Mouse (Mus musculus) embryonic facial prominence, embryonic 15.5 days (tissue): ENCODE measurements around the gene Chst7. TPM values are rescaled to one million over a fixed set of nuclear protein-coding genes. Genes with fewer than 3 reads are reported as not detected.
A peak's percentile ranks its signal among the peaks of the same experiment; 100 is the strongest.

ENCODE experiments used
- ATAC-seq: fragments of 200-750 bp; cut with Nextera tagmentation; 2 replicates; pipeline ENCODE4 v1.8.0; 2017; ENCODE audit warnings: low read depth, moderate TSS enrichment; ENCODE audit not compliant: insufficient number of reproducible peaks, low FRiP score, low TSS enrichment
- H3K27ac ChIP-seq: fragments of 300-500 bp; sonication (generic); replicated peaks from 2 replicates; pipeline ENCODE4 v1.5.1; 2015; ENCODE audit warnings: mild to moderate bottlenecking, inconsistent platforms
- H3K27me3 ChIP-seq: fragments of 300-500 bp; sonication (generic); 2 replicates; pipeline ENCODE4 v1.6.1; 2015; ENCODE audit warnings: inconsistent platforms
- H3K36me3 ChIP-seq: fragments of 300-500 bp; sonication (generic); 2 replicates; pipeline ENCODE4 v1.6.1; 2015; ENCODE audit warnings: mild to moderate bottlenecking, inconsistent platforms
- H3K4me1 ChIP-seq: fragments of 300-500 bp; sonication (generic); 2 replicates; pipeline ENCODE4 v1.6.1; 2015; ENCODE audit warnings: inconsistent platforms
- H3K4me2 ChIP-seq: fragments of 300-500 bp; sonication (generic); replicated peaks from 2 replicates; pipeline ENCODE4 v1.6.1; 2015; ENCODE audit warnings: mild to moderate bottlenecking, inconsistent platforms
- H3K4me3 ChIP-seq: fragments of 300-500 bp; sonication (generic); replicated peaks from 2 replicates; pipeline ENCODE4 v1.5.1; 2015; ENCODE audit warnings: mild to moderate bottlenecking, inconsistent platforms
- H3K9ac ChIP-seq: fragments of 300-500 bp; sonication (generic); 2 replicates; pipeline ENCODE4 v1.6.1; 2015; ENCODE audit warnings: inconsistent platforms
- H3K9me3 ChIP-seq: fragments of 300-500 bp; sonication (generic); replicated peaks from 2 replicates; pipeline ENCODE4 v1.6.1; 2016; ENCODE audit warnings: inconsistent platforms
- WGBS: fragments of 180-500 bp; shearing (Covaris S2); methylation state at CpG from one replicate; pipeline ENCODE4 v1.1.7; 2015; 5-methylcytosine and 5-hydroxymethylcytosine counted together
- polyA plus RNA-seq: library from polyadenylated mRNA; unstranded; fragments of >200 nt; fragmentation: Nextera tagmentation; extraction: Ambion mirVana; gene quantifications from 2 replicates; pipeline ENCODE4 v1.2.1, GENCODE M21; 2015

Chst7 gene
- polyA plus RNA-seq = 4.6 and 4.8 TPM in 2 replicates

GRCm38 (mm10) chrX:20059381-20059971 lies at the start of gene Chst7:
Chst7 (plus strand) TSS chrX:20059560.
- Histone ChIP-seq H3K4me3 (peak within 1 kb of the TSS; percentile 45), H3K36me3 (no peaks in the 10 kb centered on the region), H3K4me2 (peak within 1 kb of the TSS; percentile 73), H3K27me3 (peaks cover 9% of the 10 kb centered on the region), H3K9me3 (no peaks in the 10 kb centered on the region), H3K4me1 (no peaks in the 10 kb centered on the region), H3K27ac (no peak within 1 kb of the TSS), H3K9ac (no peak within 1 kb of the TSS)
- peak; percentile 86 for ATAC-seq
- WGBS = 23% methylated on average over 36 of the region's 40 CpGs

- 88% methylated on average over 2 of the region's 2 CpGs for whole genome bisulfite sequencing
These were observed 47.1 kb upstream of the Chst7 start for GRCm38 (mm10) chrX:20012211-20012610.

GRCm38 (mm10) chrX:20020942-20021341 lies 38.4 kb upstream of the Chst7 start:
- Histone ChIP-seq H3K4me3 (no peak overlapping the region), H3K27me3 (no peaks in the 10 kb centered on the region), H3K4me2 (no peak overlapping the region), H3K4me1 (no peaks in the 10 kb centered on the region), H3K9me3 (no peaks in the 10 kb centered on the region), H3K36me3 (no peaks in the 10 kb centered on the region), H3K9ac (no peak overlapping the region), H3K27ac (no peak overlapping the region)
- 41% methylated on average over 2 of the region's 2 CpGs for WGBS
- ATAC-seq = no peak

More at GRCm38 (mm10) chrX:20012211-20012610, 47.1 kb upstream of the Chst7 start:
- Histone ChIP-seq H3K9me3 (no peaks in the 10 kb centered on the region), H3K4me2 (no peak overlapping the region), H3K4me1 (no peaks in the 10 kb centered on the region), H3K9ac (no peak overlapping the region), H3K4me3 (no peak overlapping the region), H3K27me3 (no peaks in the 10 kb centered on the region), H3K27ac (no peak overlapping the region), H3K36me3 (no peaks in the 10 kb centered on the region)
- no peak for ATAC-seq

- ATAC-seq = no peak
- whole genome bisulfite sequencing = 18% methylated on average over 65 of the region's 65 CpGs
These were observed 872 bp downstream of the Chst7 start for GRCm38 (mm10) chrX:20060096-20060768.

GRCm38 (mm10) chrX:20060769-20061315 lies 1.5 kb downstream of the Chst7 start:
- Histone ChIP-seq H3K27ac (no peak overlapping the region), H3K9ac (no peak overlapping the region), H3K4me3 (peak overlapping the region; percentile 45), H3K9me3 (no peaks in the 10 kb centered on the region), H3K27me3 (peaks cover 9% of the 10 kb centered on the region), H3K36me3 (no peaks in the 10 kb centered on the region), H3K4me2 (peak overlapping the region; percentile 73), H3K4me1 (no peaks in the 10 kb centered on the region)
- ATAC-seq = no peak
- WGBS = 19% methylated on average over 47 of the region's 47 CpGs

More at GRCm38 (mm10) chrX:20060096-20060768, 872 bp downstream of the Chst7 start:
- Histone ChIP-seq H3K27ac (no peak overlapping the region), H3K4me3 (peak overlapping the region; percentile 45), H3K4me2 (peak overlapping the region; percentile 73), H3K4me1 (no peaks in the 10 kb centered on the region), H3K36me3 (no peaks in the 10 kb centered on the region), H3K9ac (no peak overlapping the region), H3K9me3 (no peaks in the 10 kb centered on the region), H3K27me3 (peaks cover 9% of the 10 kb centered on the region)

GRCm38 (mm10) chrX:20061764-20062480 lies 2.6 kb downstream of the Chst7 start:
- no peak overlapping the region for H3K4me3 ChIP-seq
- no peak overlapping the region for H3K4me2 ChIP-seq
- no peak overlapping the region for H3K27ac ChIP-seq
- no peak for ATAC-seq
- 53% methylated on average over 3 of the region's 3 CpGs for WGBS
- no peak overlapping the region for H3K9ac ChIP-seq
- peaks cover 9% of the 10 kb centered on the region for H3K27me3 ChIP-seq
- H3K9me3 ChIP-seq = no peaks in the 10 kb centered on the region
- H3K4me1 ChIP-seq = no peaks in the 10 kb centered on the region
- H3K36me3 ChIP-seq = no peaks in the 10 kb centered on the region

GRCm38 (mm10) chrX:20066636-20067035 lies 7.3 kb downstream of the Chst7 start:
- Histone ChIP-seq H3K9me3 (no peaks in the 10 kb centered on the region), H3K36me3 (no peaks in the 10 kb centered on the region), H3K4me1 (no peaks in the 10 kb centered on the region), H3K4me2 (no peak overlapping the region), H3K27ac (no peak overlapping the region), H3K27me3 (no peaks in the 10 kb centered on the region), H3K4me3 (no peak overlapping the region), H3K9ac (no peak overlapping the region)
- ATAC-seq = no peak

- 57% methylated on average over 4 of the region's 4 CpGs for WGBS
- Histone ChIP-seq H3K4me2 (no peak overlapping the region), H3K9me3 (no peaks in the 10 kb centered on the region)
These were observed 10.8 kb downstream of the Chst7 start for GRCm38 (mm10) chrX:20070196-20070595.

GRCm38 (mm10) chrX:20117717-20118116 lies 58.4 kb downstream of the Chst7 start:
- no peaks in the 10 kb centered on the region for H3K4me1 ChIP-seq
- 76% methylated on average over 2 of the region's 2 CpGs for WGBS
- H3K4me2 ChIP-seq = no peak overlapping the region
- no peak overlapping the region for H3K27ac ChIP-seq
- H3K36me3 ChIP-seq = no peaks in the 10 kb centered on the region
- no peak for ATAC-seq
- no peak overlapping the region for H3K4me3 ChIP-seq
- no peaks in the 10 kb centered on the region for H3K9me3 ChIP-seq
- H3K9ac ChIP-seq = no peak overlapping the region
- no peaks in the 10 kb centered on the region for H3K27me3 ChIP-seq

More at GRCm38 (mm10) chrX:20070196-20070595, 10.8 kb downstream of the Chst7 start:
- Histone ChIP-seq H3K4me3 (no peak overlapping the region), H3K27me3 (no peaks in the 10 kb centered on the region), H3K27ac (no peak overlapping the region), H3K9ac (no peak overlapping the region), H3K4me1 (no peaks in the 10 kb centered on the region), H3K36me3 (no peaks in the 10 kb centered on the region)
- no peak for ATAC-seq

- ATAC-seq = no peak
- H3K27me3 ChIP-seq = no peaks in the 10 kb centered on the region
- WGBS = 67% methylated on average over 2 of the region's 2 CpGs
These were observed 66.1 kb downstream of the Chst7 start for GRCm38 (mm10) chrX:20125481-20125880.

GRCm38 (mm10) chrX:20128951-20129350 lies 69.6 kb downstream of the Chst7 start:
- H3K4me3 ChIP-seq = no peak overlapping the region
- ATAC-seq = no peak
- H3K9me3 ChIP-seq = no peaks in the 10 kb centered on the region
- no peak overlapping the region for H3K27ac ChIP-seq
- H3K36me3 ChIP-seq = no peaks in the 10 kb centered on the region
- H3K4me2 ChIP-seq = no peak overlapping the region
- no peak overlapping the region for H3K9ac ChIP-seq
- no peaks in the 10 kb centered on the region for H3K27me3 ChIP-seq
- H3K4me1 ChIP-seq = no peaks in the 10 kb centered on the region

More at GRCm38 (mm10) chrX:20125481-20125880, 66.1 kb downstream of the Chst7 start:
- no peaks in the 10 kb centered on the region for H3K36me3 ChIP-seq
- H3K4me2 ChIP-seq = no peak overlapping the region
- no peak overlapping the region for H3K27ac ChIP-seq
- no peaks in the 10 kb centered on the region for H3K4me1 ChIP-seq
- H3K9ac ChIP-seq = no peak overlapping the region
- H3K4me3 ChIP-seq = no peak overlapping the region
- H3K9me3 ChIP-seq = no peaks in the 10 kb centered on the region
